Comparison of ENCODE assay signal across 10 mouse cellular contexts in genomic region chr9:16344902-16345855, GRCm38 (mm10).
A peak's percentile ranks its signal among the peaks of the same experiment; 100 is the strongest.
DNase-seq lines count a peak whose midpoint lies in the region; ATAC-seq and TF ChIP-seq lines count a peak whose summit lies in the region.
"Had no signal": no experiment of that assay in that cellular context is flagged by ENCODE, and none has a peak within 500 bp of the region (broad histone marks: within the 10 kb centered on the region; RNA-seq: fewer than 3 reads in every experiment).

No protein-coding gene starts in this region.

- peak overlapping the region; percentile 55 for H3K27ac ChIP-seq in forebrain, embryonic 13.5 days
- no peak overlapping the region for H3K27ac ChIP-seq in forebrain, embryonic 11.5 days (ENCODE audit: low read depth, low read length)
- H3K27ac ChIP-seq in olfactory bulb, adult 2 months (ENCODE audit: insufficient read depth, low read depth, low read length), result 0 out of 2 replicates have a peak overlapping the region, but pooled peaks have one; percentile 17
- no peak overlapping the region for H3K27ac ChIP-seq in intestine, postnatal 0 days (ENCODE audit: low read depth, low read length)
- H3K27ac ChIP-seq: stomach, postnatal 0 days had no signal

- peak; percentile 88 for ATAC-seq in forebrain, embryonic 13.5 days
- no peak for ATAC-seq in forebrain, embryonic 11.5 days (replicated peaks; ENCODE audit: low FRiP score)
- no peak for ATAC-seq in monocyte, adult 5-6 weeks (replicated peaks; ENCODE audit: insufficient number of reproducible peaks, low FRiP score, low TSS enrichment, poor library complexity, severe bottlenecking)
- ATAC-seq in intestine, postnatal 0 days, result no peak

- TF ChIP-seq POLR2A in olfactory bulb, adult 2 months (IDR thresholded peaks at IDR 0.05; ENCODE audit: insufficient read depth, low read depth, low read length), result no peak

- no peak overlapping the region for H3K4me2 ChIP-seq in forebrain, embryonic 13.5 days
- H3K4me2 ChIP-seq in forebrain, embryonic 11.5 days (ENCODE audit: low read depth, low read length, severe bottlenecking), result no peak overlapping the region
- H3K4me2 ChIP-seq in intestine, postnatal 0 days (replicated peaks; ENCODE audit: low read depth), result no peak overlapping the region

- WGBS in forebrain, embryonic 13.5 days, result 55% methylated on average over 11 of the region's 11 CpGs
- 82% methylated on average over 11 of the region's 11 CpGs for WGBS in forebrain, embryonic 11.5 days
- WGBS in olfactory bulb, adult 2 months, result 63% methylated on average over 11 of the region's 11 CpGs
- 72% methylated on average over 11 of the region's 11 CpGs for WGBS in intestine, postnatal 0 days

- no peaks in the 10 kb centered on the region for H3K36me3 ChIP-seq in forebrain, embryonic 13.5 days (ENCODE audit: poor library complexity, severe bottlenecking)
- H3K36me3 ChIP-seq in forebrain, embryonic 11.5 days (ENCODE audit: control insufficient read depth, insufficient read depth, low read length), result no peaks in the 10 kb centered on the region
- H3K36me3 ChIP-seq in intestine, postnatal 0 days (ENCODE audit: control insufficient read depth, insufficient read depth), result no peaks in the 10 kb centered on the region

- no peaks in the 10 kb centered on the region for H3K9me3 ChIP-seq in forebrain, embryonic 13.5 days (replicated peaks)
- no peaks in the 10 kb centered on the region for H3K9me3 ChIP-seq in forebrain, embryonic 11.5 days (ENCODE audit: control insufficient read depth, low read length)
- H3K9me3 ChIP-seq in intestine, postnatal 0 days (ENCODE audit: control insufficient read depth), result no peaks in the 10 kb centered on the region

- no peaks in the 10 kb centered on the region for H3K27me3 ChIP-seq in forebrain, embryonic 13.5 days
- no peaks in the 10 kb centered on the region for H3K27me3 ChIP-seq in forebrain, embryonic 11.5 days (ENCODE audit: control insufficient read depth, insufficient read depth, low read length)
- H3K27me3 ChIP-seq in intestine, postnatal 0 days (replicated peaks; ENCODE audit: control insufficient read depth, insufficient read depth, low read length), result no peaks in the 10 kb centered on the region

- DNase-seq in forebrain, embryonic 11.5 days (ENCODE audit: low spot score), result no peak
- peak; percentile 13 to 18 for DNase-seq in frontal cortex, postnatal 25 days (ENCODE audit: low spot score in 2 of 2)
- DNase-seq in left cerebral cortex, adult 18-20 months (ENCODE audit: low spot score in 2 of 2), result peak; percentile 20 to 36
- no peak for DNase-seq in gastrocnemius, adult 8-10 months (ENCODE audit: low spot score in 2 of 2)
- DNase-seq: heart, adult 11 months had no signal

- TF ChIP-seq CTCF in olfactory bulb, adult 2 months (IDR thresholded peaks at IDR 0.05; ENCODE audit: insufficient read depth, low read depth, low read length), result no peak
- TF ChIP-seq CTCF in intestine, postnatal 0 days (IDR thresholded peaks at IDR 0.05; ENCODE audit: low read depth), result no peak

- no peak overlapping the region for H3K4me3 ChIP-seq in forebrain, embryonic 13.5 days
- no peak overlapping the region for H3K4me3 ChIP-seq in forebrain, embryonic 11.5 days (ENCODE audit: low read depth, low read length)
- no peak overlapping the region for H3K4me3 ChIP-seq in olfactory bulb, adult 2 months (ENCODE audit: insufficient read depth, low read depth, low read length)
- H3K4me3 ChIP-seq in intestine, postnatal 0 days (ENCODE audit: low read depth, low read length), result no peak overlapping the region

- peaks cover 37% of the 10 kb centered on the region for H3K4me1 ChIP-seq in forebrain, embryonic 13.5 days
- no peaks in the 10 kb centered on the region for H3K4me1 ChIP-seq in forebrain, embryonic 11.5 days (replicated peaks; ENCODE audit: control insufficient read depth, insufficient read depth, low read length)
- H3K4me1 ChIP-seq in olfactory bulb, adult 2 months (ENCODE audit: control insufficient read depth, insufficient read depth, low read length), result no peaks in the 10 kb centered on the region
- H3K4me1 ChIP-seq in intestine, postnatal 0 days (replicated peaks; ENCODE audit: control insufficient read depth, insufficient read depth, low read length), result no peaks in the 10 kb centered on the region

- H3K9ac ChIP-seq in forebrain, embryonic 13.5 days, result no peak overlapping the region
- H3K9ac ChIP-seq in forebrain, embryonic 11.5 days (ENCODE audit: low read length), result no peak overlapping the region
- H3K9ac ChIP-seq in intestine, postnatal 0 days (ENCODE audit: low read depth, low read length), result no peak overlapping the region

Comparison
In these comparisons a context has a peak if more than half of its experiments do, and no peak if none do; other contexts are left out.
1. H3K27ac ChIP-seq: peak in forebrain, embryonic 13.5 days (single experiment) and olfactory bulb, adult 2 months (single experiment); none in forebrain, embryonic 11.5 days (single experiment) and intestine, postnatal 0 days (single experiment).
2. DNase-seq: peak in frontal cortex, postnatal 25 days (2 of 2) and left cerebral cortex, adult 18-20 months (2 of 2); none in forebrain, embryonic 11.5 days (single experiment) and gastrocnemius, adult 8-10 months (0 of 2).